Mouse (Mus musculus) embryonic facial prominence, embryonic 11.5 days (tissue): Measurements from ENCODE around the gene Glb1l. TPM values are rescaled to one million over a fixed set of nuclear protein-coding genes. Genes with fewer than 3 reads are reported as not detected.
A peak's percentile ranks its signal among the peaks of the same experiment; 100 is the strongest.

Experiments
- ATAC-seq: fragments of 200-750 bp; cut with Nextera tagmentation; replicated peaks from 2 replicates; pipeline ENCODE4 v1.8.0; 2017; ENCODE audit warnings: low read depth; ENCODE audit not compliant: insufficient number of reproducible peaks, low FRiP score, low TSS enrichment
- DNase-seq: peaks from one replicate; pipeline ENCODE4 v3.0.0-alpha.2; 2015; ENCODE audit warnings: low spot score
- H3K27ac ChIP-seq: fragments of 300-500 bp; sonication (generic); replicated peaks from 2 replicates; pipeline ENCODE4 v1.5.1; 2014; ENCODE audit warnings: mild to moderate bottlenecking, low read depth, low read length, control low read depth
- H3K27me3 ChIP-seq: fragments of 300-500 bp; sonication (generic); 2 replicates; pipeline ENCODE4 v1.6.1; 2014; ENCODE audit warnings: mild to moderate bottlenecking, low read length, moderate library complexity, mixed read lengths; ENCODE audit not compliant: control insufficient read depth, insufficient read depth
- H3K36me3 ChIP-seq: fragments of 300-500 bp; sonication (generic); replicated peaks from 2 replicates; pipeline ENCODE4 v1.6.1; 2014; ENCODE audit warnings: low read depth, mild to moderate bottlenecking, low read length, moderate library complexity, mixed read lengths; ENCODE audit not compliant: control insufficient read depth, insufficient read depth
- H3K4me1 ChIP-seq: fragments of 300-500 bp; sonication (generic); 2 replicates; pipeline ENCODE4 v1.6.1; 2014; ENCODE audit warnings: low read length, mixed read lengths; ENCODE audit not compliant: control insufficient read depth, insufficient read depth
- H3K4me2 ChIP-seq: fragments of 300-500 bp; sonication (generic); 2 replicates; pipeline ENCODE4 v1.6.1; 2014; ENCODE audit warnings: low read depth, mild to moderate bottlenecking, control low read depth, low read length, moderate library complexity
- H3K4me3 ChIP-seq: fragments of 300-500 bp; sonication (generic); 2 replicates; pipeline ENCODE4 v1.5.1; 2014; ENCODE audit warnings: low read depth, low read length, control low read depth
- H3K9ac ChIP-seq: fragments of 300-500 bp; sonication (generic); replicated peaks from 2 replicates; pipeline ENCODE4 v1.6.1; 2014; ENCODE audit warnings: mild to moderate bottlenecking, control low read depth, low read length
- H3K9me3 ChIP-seq: fragments of 300-500 bp; sonication (generic); replicated peaks from 2 replicates; pipeline ENCODE4 v1.6.1; 2016; ENCODE audit warnings: mild to moderate bottlenecking, low read length, inconsistent platforms, mixed read lengths; ENCODE audit not compliant: control insufficient read depth
- WGBS: fragments of 180-500 bp; shearing (Covaris S2); extraction: QIAGEN DNeasy Blood & Tissue Kit; methylation state at CpG from one replicate; pipeline ENCODE4 v1.1.7; 2014; 5-methylcytosine and 5-hydroxymethylcytosine counted together
- polyA plus RNA-seq: library from polyadenylated mRNA; unstranded; fragments of >200 nt; fragmentation: Nextera tagmentation; extraction: Ambion mirVana; gene quantifications from 2 replicates; pipeline ENCODE4 v1.2.1, GENCODE M21; 2014

Glb1l gene
- polyA plus RNA-seq, 1 experiment from 2014 or later, result 14.1 TPM

DNA sequence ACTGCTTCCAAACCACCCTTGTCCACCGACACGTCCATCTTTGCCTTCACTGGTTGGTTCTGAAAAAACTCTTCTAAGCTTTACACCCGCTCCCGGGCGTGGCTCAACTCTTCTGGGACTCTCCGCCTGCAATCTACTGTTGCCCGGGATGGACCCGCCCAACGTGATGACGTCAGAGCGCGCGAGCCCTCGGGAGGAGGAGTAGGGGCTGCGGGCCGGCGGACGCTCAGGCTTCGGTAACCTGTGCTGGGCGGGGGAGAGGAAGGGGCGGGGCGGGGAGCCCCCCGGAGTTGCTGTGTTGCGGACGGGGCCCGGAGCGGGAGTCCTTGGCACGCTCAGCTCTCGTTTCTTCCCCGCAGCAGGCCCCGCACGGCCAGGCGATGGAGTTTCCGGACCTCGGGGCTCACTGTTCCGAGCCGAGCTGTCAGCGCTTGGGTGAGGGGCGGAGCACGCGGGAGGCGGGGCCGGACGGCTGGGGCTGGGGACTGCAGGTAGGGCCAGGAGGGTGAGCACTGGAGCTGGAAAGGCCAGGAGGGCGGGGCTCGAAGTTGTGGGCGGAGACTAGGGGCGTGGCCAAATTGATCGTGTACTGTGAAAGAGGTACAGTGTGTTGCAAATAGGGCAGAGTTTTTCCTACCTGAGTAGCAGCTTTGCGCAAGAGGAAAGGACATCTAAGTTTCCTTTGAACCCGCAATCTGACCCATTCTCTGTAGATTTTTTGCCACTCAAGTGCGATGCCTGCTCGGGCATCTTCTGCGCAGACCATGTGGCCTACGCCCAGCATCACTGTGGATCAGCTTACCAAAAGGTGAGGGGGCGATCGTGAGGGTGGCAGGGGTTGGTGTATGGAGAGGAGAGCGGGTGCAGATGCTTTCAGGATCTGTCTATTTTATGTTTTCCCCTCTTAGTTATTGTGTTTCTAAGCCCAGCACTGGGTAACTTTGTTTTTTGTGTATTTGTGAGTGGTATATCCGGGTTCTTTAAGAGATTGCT is 41.8 kb downstream of the Glb1l start, which contains the start of gene Zfand2b:
Gene Zfand2b, plus strand, starts transcription at position 175 of the 993 bp plus-strand sequence.
- under 1% methylated on average over 59 of the region's 59 CpGs for WGBS
- ATAC-seq, result peak; percentile 95

DNA sequence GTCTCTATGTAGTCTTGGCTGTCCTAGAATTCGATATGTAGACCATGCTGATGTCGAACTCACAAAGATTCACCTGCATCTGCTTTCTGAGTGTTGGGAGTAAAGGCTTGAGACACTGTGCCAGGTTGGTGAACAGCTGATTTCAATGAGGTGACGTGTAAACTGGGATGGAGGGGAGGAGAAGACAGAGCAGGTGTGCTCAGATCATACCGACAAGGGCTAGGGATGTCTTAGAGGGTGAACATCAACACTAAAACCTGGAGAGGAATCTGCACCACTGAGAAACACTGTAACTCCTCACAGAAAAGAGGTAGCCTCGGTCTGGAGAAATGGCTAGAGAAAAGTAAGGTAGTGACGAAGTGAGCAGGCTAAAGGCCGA is 42.5 kb downstream of the Glb1l start:
- Histone ChIP-seq H3K4me1 (peaks cover 3% of the 10 kb centered on the region; the same call in 1 of the 2 replicates), H3K27ac (no peak overlapping the region), H3K27me3 (no peaks in the 10 kb centered on the region), H3K4me3 (peak overlapping the region; percentile 63), H3K36me3 (peaks cover 3% of the 10 kb centered on the region; the same call in 1 of the 2 replicates), H3K9me3 (no peaks in the 10 kb centered on the region), H3K9ac (peak overlapping the region; percentile 27), H3K4me2 (peak overlapping the region; percentile 41)
- DNase-seq (no peak), ATAC-seq (peak; percentile 17; the same call in 1 of the 2 replicates)
- WGBS, result 13% methylated on average over 7 of the region's 7 CpGs

More for the DNA sequence above, 41.8 kb downstream of the Glb1l start, which contains the start of gene Zfand2b:
- no peak within 1 kb of the TSS; the same call in 1 of the 2 replicates for H3K27ac ChIP-seq
- DNase-seq, result peak; percentile 97
- H3K4me3 ChIP-seq, result peak within 1 kb of the TSS; percentile 63
- H3K9me3 ChIP-seq, result no peaks in the 10 kb centered on the region
- H3K36me3 ChIP-seq, result peaks cover 6% of the 10 kb centered on the region; the same call in 1 of the 2 replicates
- peak within 1 kb of the TSS; percentile 41 for H3K4me2 ChIP-seq
- peak within 1 kb of the TSS; percentile 58 for H3K9ac ChIP-seq
- H3K4me1 ChIP-seq, result peaks cover 3% of the 10 kb centered on the region; the same call in 1 of the 2 replicates
- H3K27me3 ChIP-seq, result no peaks in the 10 kb centered on the region

DNA sequence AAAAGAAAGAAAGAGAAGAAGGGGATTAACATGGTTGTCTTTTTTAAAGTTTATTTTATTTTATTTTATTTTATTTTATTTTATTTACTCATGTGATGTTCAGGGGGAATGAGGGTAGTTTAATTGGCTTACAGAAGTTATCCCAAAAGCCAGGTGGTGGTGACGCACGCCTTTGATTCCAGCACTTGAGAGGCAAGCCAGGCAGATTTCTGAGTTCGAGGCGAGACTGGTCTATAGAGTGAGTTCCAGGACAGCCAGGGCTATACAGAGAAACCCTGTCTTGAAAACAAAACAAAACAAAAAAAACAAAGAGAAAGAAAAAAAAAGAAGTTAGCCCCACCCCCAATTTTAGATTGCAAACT is 50.4 kb downstream of the Glb1l start:
- H3K4me2 ChIP-seq, result no peak overlapping the region
- no peaks in the 10 kb centered on the region for H3K4me1 ChIP-seq
- DNase-seq (no peak), ATAC-seq (no peak)
- 83% methylated on average over 4 of the region's 4 CpGs for WGBS
- H3K9me3 ChIP-seq, result no peaks in the 10 kb centered on the region
- no peak overlapping the region for H3K4me3 ChIP-seq
- H3K27me3 ChIP-seq, result no peaks in the 10 kb centered on the region
- H3K36me3 ChIP-seq, result no peaks in the 10 kb centered on the region
- no peak overlapping the region for H3K27ac ChIP-seq
- H3K9ac ChIP-seq, result no peak overlapping the region

DNA sequence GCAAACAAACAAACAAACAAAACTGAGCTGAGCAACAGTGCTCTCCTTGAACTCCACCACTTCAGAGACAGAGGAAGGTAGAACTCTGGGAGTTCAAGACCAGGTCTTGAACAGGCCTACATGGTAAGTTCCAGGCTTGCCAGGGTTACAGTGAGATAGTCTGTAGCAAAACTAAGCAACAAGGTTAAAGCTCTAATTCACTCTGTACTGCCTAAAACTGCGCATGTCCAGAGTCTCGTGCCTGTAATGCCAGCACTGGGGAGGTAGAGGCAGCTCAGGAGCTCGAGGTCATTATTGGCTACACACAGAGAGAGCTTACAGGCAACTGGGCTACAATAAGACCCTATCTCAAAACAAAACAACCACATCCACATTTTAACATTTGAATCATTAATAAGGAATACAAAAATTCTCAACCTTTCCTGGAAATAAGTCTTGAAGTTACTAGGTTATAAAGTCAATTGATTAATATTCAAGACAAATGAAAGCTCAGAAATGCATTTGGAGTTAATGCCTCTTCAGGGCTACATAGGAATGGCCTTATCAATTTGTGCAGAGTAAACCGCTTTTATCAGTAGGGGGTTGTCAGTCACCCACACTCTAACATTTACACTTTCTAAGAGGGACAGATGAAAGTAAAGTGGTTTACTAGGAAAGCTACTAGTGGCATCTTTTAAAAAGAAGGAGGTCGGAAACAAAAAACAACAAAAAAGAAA is 50.9 kb downstream of the Glb1l start:
- no peak overlapping the region for H3K9ac ChIP-seq
- no peak overlapping the region for H3K4me2 ChIP-seq
- no peaks in the 10 kb centered on the region for H3K27me3 ChIP-seq
- 75% methylated on average over 5 of the region's 5 CpGs for WGBS
- H3K4me1 ChIP-seq, result no peaks in the 10 kb centered on the region
- no peak for ATAC-seq
- DNase-seq, result no peak
- H3K4me3 ChIP-seq, result no peak overlapping the region
- no peaks in the 10 kb centered on the region for H3K9me3 ChIP-seq
- H3K36me3 ChIP-seq, result no peaks in the 10 kb centered on the region
- H3K27ac ChIP-seq, result no peak overlapping the region

DNA sequence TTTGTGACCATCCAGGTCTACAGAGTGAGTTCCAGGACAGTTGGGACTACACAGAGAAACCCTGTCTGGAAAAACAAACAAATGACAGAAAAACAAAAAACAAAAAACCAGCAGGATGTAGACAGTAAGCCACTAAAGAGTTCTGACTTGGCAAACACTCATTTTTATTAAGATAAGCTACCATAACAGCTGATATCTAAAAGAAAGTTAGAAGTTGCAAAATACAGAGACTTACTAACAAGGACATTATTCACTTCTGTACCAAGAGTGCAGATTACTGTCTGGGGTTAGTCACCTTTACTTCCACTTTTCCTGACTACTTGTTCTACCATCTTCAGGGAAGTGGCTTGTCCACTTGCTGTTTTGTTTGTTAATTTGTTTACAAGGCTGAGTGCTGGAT is 51.6 kb downstream of the Glb1l start:
- no peak for ATAC-seq
- no peak overlapping the region for H3K9ac ChIP-seq
- no peaks in the 10 kb centered on the region for H3K9me3 ChIP-seq
- H3K27me3 ChIP-seq, result no peaks in the 10 kb centered on the region
- no peak overlapping the region for H3K4me3 ChIP-seq
- H3K36me3 ChIP-seq, result no peaks in the 10 kb centered on the region
- DNase-seq, result no peak
- no peak overlapping the region for H3K4me2 ChIP-seq
- H3K4me1 ChIP-seq, result no peaks in the 10 kb centered on the region
- no peak overlapping the region for H3K27ac ChIP-seq

DNA sequence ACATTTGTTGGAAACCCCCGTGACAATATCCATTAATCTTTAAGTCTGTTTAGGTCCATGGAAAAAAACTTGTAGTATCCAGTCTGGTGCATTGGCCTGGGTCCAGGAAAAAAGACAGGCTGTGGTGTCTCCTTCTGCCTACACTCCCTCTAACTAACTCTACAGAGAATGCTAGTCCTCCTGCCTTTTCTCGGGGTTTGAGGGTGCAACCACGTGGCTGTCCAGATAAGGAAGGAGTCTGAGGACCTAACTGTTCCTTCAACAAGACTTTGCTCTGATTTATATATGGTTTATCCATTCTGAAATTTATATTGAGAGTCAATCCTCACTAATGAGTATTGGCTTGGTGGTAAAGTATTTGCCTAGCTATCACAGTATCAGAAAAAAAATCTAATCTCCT is 54.8 kb downstream of the Glb1l start:
- Histone ChIP-seq H3K27ac (no peak overlapping the region), H3K36me3 (no peaks in the 10 kb centered on the region), H3K27me3 (no peaks in the 10 kb centered on the region), H3K4me1 (no peaks in the 10 kb centered on the region), H3K9me3 (no peaks in the 10 kb centered on the region), H3K9ac (no peak overlapping the region), H3K4me3 (no peak overlapping the region), H3K4me2 (no peak overlapping the region)
- no peak for DNase-seq
- ATAC-seq, result no peak
- WGBS, result 75% methylated on average over 3 of the region's 3 CpGs

DNA sequence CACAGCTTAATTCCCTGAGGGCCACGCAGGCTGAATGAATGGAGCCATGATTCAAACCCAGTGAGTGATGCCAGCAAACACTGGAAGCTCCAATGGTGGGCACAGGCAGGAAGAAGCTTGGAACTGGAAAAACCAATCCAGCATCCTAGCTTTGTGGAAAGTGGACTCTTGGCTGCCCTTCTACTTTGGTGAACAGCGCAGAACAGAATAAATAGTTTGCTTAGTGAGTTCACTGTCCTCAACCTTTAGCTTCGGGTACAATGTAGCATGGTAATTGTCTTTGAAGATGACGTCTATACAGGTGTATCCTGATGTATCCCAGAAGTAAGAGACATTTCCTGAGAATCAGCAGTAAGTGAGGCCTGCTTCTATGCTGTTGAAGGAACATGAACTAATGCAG is 61.9 kb downstream of the Glb1l start:
- H3K27me3 ChIP-seq, result no peaks in the 10 kb centered on the region
- H3K9ac ChIP-seq, result no peak overlapping the region
- H3K4me1 ChIP-seq, result no peaks in the 10 kb centered on the region
- H3K4me3 ChIP-seq, result no peak overlapping the region
- peaks cover 13% of the 10 kb centered on the region for H3K36me3 ChIP-seq
- H3K4me2 ChIP-seq, result no peak overlapping the region
- H3K27ac ChIP-seq, result no peak overlapping the region
- 91% methylated on average over 4 of the region's 4 CpGs for WGBS
- no peaks in the 10 kb centered on the region for H3K9me3 ChIP-seq
- DNase-seq (no peak), ATAC-seq (no peak)
